Mouse (Mus musculus): ENCODE data around the gene Rasgef1a. TPM values are rescaled to one million over a fixed set of nuclear protein-coding genes. Genes with fewer than 3 reads are reported as not detected.

The Rasgef1a gene
- polyA plus RNA-seq, 1 experiment from 2014 or later = 1.4 TPM

Small RNAs within 50 kb of the gene (microRNA-seq; reads per million reads assigned to microRNA genes)
- gene Mir7044 = not detected

Other genes starting within 250 kb of the Rasgef1a start
- 147 and 153 TPM in 2 replicates for gene Zfp637, start 170.3 kb upstream of the Rasgef1a start, polyA plus RNA-seq (2015; fragmentation: Nextera tagmentation; extraction: Ambion mirVana)
- 10.7 and 15.4 TPM in 2 replicates for gene Zfp239, start 149.3 kb upstream of the Rasgef1a start, polyA plus RNA-seq (2015; fragmentation: Nextera tagmentation; extraction: Ambion mirVana)
- gene Hnrnpf, start 111.1 kb upstream of the Rasgef1a start, polyA plus RNA-seq (2015; fragmentation: Nextera tagmentation; extraction: Ambion mirVana) = 361 and 363 TPM in 2 replicates
- gene Fxyd4, start 73.7 kb upstream of the Rasgef1a start, polyA plus RNA-seq (2015; fragmentation: Nextera tagmentation; extraction: Ambion mirVana) = 5.2 TPM in 2 replicates
- 6.9 and 8.4 TPM in 2 replicates for gene Csgalnact2, start 127.7 kb downstream of the Rasgef1a start, polyA plus RNA-seq (2015; fragmentation: Nextera tagmentation; extraction: Ambion mirVana)
- gene Ret, start 186.3 kb downstream of the Rasgef1a start, polyA plus RNA-seq (2015; fragmentation: Nextera tagmentation; extraction: Ambion mirVana) = 3.7 and 4.2 TPM in 2 replicates